Mouse (Mus musculus) adipose tissue, adult 10 weeks (tissue): ENCODE results near the gene Siae. TPM values are rescaled to one million over a fixed set of nuclear protein-coding genes. Genes with fewer than 3 reads are reported as not detected.

Experiments used
- polyA plus RNA-seq: library from polyadenylated mRNA; stranded (reverse); fragments of 350-450 nt; fragmentation: Illumina TruSeq; extraction: RNeasy Lipid Tissue Mini Kit (QIAGEN cat#74804); gene quantifications from one replicate; pipeline ENCODE4 v1.2.3, GENCODE M21; 2014; ENCODE audit warnings: low read depth, low replicate concordance

Gene Siae
- 19.3 TPM for polyA plus RNA-seq

DNA sequence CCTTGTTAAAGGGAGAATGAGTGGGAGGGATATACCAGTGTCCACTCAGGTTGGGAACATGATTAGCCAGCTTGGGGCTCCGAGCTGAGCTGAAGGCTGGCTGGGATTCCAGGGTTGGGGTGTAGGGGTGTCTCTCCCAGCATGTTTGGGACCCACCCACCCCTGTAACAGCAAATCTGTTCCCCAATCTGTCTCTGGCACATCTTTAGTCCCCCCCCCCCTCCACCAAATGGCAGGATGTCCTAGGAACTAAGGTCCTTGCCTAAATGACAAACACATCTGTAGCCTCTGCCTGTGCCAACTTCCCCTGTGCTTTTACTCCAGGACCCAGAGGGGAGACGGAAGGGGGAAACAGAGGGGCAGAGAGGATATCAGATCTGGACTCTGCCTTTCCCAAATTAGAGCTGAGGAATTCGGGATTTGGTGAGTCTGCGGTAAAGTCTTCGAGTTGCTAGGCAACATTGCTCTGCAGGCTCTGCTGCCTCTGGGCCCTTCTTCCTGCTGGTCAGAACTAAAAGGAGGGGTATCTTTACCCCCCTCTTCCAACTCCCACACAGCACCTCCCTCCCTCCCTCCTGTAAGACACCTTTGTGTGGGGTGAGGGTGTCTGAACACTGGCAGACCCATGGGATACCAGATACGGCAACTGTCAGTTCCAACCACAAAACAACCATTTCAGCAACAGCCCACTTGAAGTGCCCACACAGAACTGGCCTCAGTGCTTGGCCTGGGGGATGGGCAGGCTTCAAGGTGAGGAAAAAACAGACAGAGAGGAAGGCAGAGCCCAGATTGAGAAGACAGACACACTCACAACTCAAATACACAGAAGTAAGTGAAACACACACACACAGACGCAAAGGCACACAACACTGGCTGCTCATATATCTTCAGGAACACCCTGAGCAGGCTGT lies at the start of gene Siae:
Gene Siae (plus strand): TSS at position 861 of the 911 bp plus-strand sequence.

DNA sequence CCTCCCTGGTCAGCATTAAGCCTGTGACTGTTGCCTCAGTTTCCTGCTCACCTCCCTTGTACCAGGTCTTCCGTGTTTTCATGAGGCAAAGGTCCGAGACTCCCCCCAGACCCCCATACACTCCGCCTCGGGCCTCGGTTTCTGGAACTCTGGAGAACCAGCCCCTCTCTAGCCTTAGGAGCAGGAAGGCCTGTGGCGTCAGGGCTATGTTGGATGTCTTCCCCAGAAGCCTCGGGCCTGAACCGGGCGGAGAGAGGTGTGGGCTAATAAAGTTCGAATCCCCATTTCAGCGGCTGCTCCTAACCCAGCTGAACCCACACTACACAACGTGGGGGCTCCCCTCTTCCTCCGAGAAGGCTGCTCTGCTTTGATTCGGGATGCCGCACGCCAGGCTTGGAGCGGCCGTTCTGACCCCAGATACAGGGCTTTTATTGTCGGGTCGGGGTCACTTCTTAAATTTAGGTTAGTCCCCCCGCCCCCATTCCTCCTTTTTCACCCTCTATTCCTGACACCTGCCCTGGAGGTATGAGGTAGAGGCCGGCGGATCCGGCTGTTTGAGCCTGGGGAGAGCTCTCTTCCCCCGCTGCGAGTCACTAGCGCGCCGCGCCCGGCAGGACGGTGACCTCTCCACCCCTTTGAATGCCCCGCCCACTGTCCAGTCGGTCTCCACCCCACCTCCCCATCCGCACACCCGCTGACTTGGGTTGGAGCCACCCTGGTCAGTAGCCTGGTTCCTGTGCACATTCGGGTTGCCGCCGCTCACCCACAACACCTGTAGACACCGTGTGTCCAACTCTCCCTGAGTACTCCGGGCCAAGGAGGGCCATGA lies 27.9 kb upstream of the Siae start, which contains the start of gene Esam:
Gene Esam (plus strand): TSS at position 683 of the 829 bp plus-strand sequence.

DNA sequence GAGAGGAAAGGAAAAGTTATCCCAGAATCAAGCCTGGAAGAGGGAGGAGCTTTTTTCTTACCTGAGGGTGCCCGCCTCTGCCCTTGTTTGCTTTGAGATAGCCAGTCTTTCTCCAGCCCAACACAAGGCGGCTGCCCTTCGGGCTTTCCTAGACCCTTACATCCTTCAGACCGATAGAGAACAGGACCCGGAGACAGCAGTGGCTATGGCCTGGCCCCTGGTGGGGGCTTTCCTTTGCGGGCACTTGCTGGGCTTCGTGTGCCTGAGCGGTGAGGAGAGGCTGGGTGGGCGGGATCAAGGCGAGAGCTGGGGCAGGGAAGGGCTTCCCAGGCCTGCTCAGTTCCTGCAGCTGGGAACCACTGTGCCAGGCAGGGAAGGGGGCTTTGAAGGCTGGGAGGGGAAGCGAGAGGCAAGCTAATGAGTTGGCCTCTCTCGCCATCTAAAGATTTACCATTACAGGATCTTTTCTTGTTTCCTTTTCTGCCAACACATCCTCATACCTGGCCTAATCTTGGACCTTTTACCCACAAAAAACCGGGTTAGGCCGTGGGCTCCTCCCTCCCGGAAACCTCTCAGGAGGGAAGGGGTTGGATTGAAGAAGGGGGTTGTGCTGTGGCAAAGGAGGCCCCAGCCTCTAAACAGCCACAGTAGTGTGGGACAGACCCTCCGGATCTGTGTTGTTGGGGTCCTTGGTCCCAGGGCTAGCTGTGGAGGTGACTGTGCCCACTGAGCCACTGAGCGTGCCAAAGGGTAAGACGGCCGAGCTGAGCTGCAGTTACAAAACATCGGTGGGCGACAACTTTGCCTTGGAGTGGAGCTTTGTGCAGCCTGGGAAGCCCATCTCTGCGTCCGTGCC lies 16.1 kb upstream of the Siae start, which contains the start of gene Vsig2:
Gene Vsig2 (plus strand): TSS at position 86 of the 856 bp plus-strand sequence.

DNA sequence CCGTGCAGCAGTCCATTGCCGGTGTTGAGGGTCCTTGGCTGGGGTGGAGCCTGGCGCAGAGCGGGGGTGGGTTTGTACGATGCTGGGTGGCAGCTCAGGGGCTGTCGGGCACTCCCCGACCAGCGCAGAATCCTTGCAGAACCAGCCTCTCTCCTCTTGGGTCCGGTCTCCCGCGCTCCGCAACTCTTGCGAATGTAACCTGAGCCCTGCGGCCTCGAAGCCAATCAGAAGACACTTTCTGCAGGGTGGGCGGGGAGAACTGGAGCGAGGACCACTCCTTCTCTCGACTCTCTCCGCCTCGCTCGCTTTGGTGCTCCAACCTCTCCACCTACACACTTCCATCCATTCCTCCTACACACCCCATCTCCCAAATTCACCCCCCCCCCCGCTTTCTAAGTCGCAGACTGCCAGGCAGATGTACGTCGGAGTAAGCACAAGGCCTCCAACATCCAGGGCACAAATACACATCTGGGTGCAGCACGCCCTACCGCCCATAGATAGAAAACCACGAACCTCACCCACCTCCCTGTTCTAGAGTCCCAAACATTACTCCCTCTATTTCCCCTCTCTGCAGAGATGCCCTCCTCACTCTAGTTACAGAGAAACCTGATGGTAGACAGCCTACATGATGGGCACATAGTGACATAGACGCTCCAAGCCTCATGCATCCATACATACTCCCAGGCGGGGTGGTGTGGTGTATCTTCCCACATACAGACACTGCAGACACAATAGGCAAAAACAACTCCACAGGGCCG lies 2.8 kb upstream of the Siae start, which contains the start of gene Nrgn:
Gene Nrgn (minus strand): TSS at position 369 of the 758 bp plus-strand sequence.

DNA sequence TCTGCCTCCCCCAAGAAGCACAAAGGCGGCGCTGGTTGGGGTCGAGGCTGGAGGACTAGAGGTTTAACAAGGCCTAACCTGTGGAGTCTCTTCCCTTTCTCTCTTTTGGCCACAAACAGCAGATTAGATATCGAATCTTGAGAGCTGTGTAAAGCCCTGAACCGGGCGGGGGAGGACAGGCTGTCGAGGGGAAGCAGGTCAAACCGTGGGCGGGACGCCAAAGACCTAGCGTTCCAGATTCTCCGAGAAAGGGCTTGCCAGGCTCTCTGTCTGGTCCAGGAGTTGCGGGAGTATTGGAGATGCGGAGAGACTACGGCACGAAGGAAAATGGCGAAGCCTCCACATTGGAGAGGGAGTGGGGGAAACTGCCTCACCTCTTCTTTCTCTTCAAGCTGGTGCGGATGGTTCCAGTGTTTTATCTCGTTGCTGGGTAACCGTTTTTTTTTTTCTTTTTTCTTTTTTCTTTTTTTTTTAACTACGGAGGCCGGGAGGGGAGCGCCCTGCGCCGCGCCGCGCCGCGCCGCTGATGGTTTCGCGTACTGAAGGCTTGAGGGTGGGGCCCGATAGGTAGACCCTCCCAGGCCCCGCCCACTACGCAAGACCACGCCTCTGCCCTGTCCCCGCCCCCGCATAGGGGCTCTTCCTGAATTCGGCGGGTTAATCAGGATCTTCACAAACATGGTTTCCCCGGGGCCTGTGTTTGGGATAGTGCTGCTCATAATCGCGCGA lies 57.8 kb downstream of the Siae start, which contains the start of gene Spa17:
Gene Spa17 (minus strand): TSS at position 541 of the 729 bp plus-strand sequence.

DNA sequence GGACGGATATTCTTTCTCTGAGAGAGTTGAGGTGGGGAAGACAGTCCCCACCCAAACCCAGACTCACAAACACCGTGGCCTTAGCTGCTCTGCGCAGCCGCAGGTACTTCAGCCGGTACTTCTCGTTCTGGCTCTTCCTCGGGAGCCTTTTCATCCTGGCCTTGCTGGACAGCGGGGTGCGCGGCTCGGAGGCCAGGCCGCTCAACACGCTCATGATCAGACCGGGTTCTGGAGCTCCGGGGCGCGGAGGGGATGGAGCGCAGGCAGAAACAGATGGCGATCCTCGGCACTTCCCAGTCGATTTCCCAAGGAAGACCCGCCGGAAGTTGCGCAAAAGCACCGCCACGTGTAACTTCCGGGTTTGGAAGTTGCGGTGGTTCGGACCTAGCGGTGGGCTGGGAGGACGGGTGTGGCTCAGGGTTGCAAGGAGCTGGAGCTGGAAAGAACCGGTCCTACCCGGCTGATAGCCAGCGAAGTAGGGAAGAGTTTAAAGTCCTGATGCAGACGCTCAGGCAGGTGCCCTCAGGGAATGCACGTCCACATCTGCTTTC lies 101.5 kb downstream of the Siae start, which contains the start of gene Tbrg1:
Gene Tbrg1 (minus strand): TSS at position 382 of the 551 bp plus-strand sequence.

DNA sequence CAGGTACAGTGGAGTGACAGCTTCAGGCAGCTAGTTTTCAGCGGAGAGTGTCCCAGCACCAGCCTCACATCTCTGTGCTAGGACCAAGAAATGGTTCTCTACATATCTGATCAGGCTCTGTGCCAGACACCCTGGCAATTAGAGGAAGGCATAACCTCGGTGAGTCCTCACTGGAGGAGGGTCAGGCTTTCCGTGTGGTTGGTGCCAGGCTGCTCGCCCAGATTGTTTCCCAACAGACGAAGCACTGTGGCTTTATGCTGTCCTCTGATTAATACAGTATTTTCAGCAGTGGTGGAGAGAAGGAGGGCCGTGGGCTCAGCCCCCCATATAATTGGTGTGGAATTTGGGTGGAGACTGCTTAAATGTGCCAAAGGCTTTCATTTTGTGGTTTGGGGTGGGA lies 113.6 kb downstream of the Siae start, which contains the start of gene Panx3:
Gene Panx3 (minus strand): TSS at position 121 of the 400 bp plus-strand sequence.

Other genes starting within 250 kb of the Siae start
- 1.3 TPM for gene Ccdc15, start 207.3 kb upstream of the Siae start, polyA plus RNA-seq
- gene Hepacam, start 188.3 kb upstream of the Siae start, polyA plus RNA-seq, result 0.82 TPM
- 18.7 TPM for gene Robo4, start 153.8 kb upstream of the Siae start, polyA plus RNA-seq
- 0.20 TPM for gene Robo3, start 122.5 kb upstream of the Siae start, polyA plus RNA-seq
- 23.1 TPM for gene Msantd2, start 66.4 kb upstream of the Siae start, polyA plus RNA-seq
- 53.7 TPM for gene Esam, start 27.6 kb upstream of the Siae start, polyA plus RNA-seq
- gene Vsig2, start 16.4 kb upstream of the Siae start, polyA plus RNA-seq, result 14.4 TPM
- gene Nrgn, start 2.8 kb upstream of the Siae start, polyA plus RNA-seq, result 21.5 TPM
- gene Spa17, start 58.0 kb downstream of the Siae start, polyA plus RNA-seq, result 56.0 TPM
- 84.2 TPM for gene Tbrg1, start 101.6 kb downstream of the Siae start, polyA plus RNA-seq
- not detected for gene Panx3, start 113.5 kb downstream of the Siae start, polyA plus RNA-seq
- not detected for gene Olfr160, start 160.6 kb downstream of the Siae start, polyA plus RNA-seq
- not detected for gene Olfr874, start 189.4 kb downstream of the Siae start, polyA plus RNA-seq
- gene Olfr875, start 216.2 kb downstream of the Siae start, polyA plus RNA-seq, result not detected
- not detected for gene Olfr876, start 247.3 kb downstream of the Siae start, polyA plus RNA-seq